Mouse (Mus musculus) left cerebral cortex, adult 11 months (tissue): ENCODE measurements at regions not wholly inside any gene's neighbourhood (a gene's known extent, or its start where the extent isn't known, plus 50 kb on each side); places are given as distances from the start of the nearest gene placed in this dataset.

Experiments used
- DNase-seq: peaks from one replicate; pipeline ENCODE4 v3.0.0; 2022; ENCODE audit warnings: low spot score

DNA sequence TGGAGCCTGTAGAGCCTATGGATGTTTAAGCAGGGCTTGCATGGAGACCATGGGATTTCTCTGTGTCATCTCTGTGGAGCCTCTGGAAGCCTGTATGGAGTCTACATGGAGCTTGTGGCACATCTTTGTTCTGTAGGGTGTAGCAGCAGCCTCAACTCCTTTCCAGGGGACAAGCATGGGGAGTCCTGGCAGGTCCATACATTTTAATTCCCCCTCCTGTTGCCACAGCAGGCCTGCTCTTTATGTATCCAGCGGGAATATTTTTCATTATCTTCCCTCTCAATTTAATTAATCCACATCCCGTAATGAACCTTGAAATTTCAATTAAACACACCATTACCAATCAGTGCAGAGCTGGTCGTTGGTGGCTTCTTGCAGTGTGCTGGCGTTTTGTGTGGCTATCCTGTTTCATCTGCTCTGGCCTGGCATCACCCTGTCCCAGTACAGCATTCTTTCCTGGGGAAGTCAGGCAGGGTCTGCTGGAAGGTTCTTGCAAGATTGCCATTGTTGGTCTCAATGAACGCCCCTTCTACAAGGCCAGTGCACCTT, 81.8 kb upstream of the Hdac4 start:
- DNase-seq: no peak

- DNase-seq: no peak
Observed at GRCm38 (mm10) chr1:92275388-92275787, 79.9 kb upstream of the Hdac4 start.

DNA sequence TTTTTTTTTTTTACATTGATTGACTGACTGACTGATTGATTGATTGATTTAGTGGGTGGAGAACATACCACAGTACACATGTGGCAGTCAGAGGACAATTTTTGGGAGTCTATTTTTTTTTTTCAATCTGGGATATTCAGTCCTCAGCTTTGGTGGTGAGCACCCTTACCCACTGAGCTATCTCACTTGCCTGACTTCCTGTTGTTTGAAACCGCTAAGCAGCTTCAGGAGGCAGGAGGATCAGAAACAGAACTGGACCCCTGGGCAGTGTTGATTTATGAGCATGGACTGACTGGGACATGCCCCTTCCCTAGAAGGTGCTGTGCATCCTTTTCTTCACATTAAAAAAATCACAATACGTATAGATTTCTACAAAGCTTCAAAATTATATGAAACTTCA, 78.3 kb upstream of the Hdac4 start:
- no peak for DNase-seq

- no peak for DNase-seq
Observed at GRCm38 (mm10) chr1:92271676-92272291, 76.3 kb upstream of the Hdac4 start.

- no peak for DNase-seq
Observed at GRCm38 (mm10) chr1:92270486-92271058, 75.1 kb upstream of the Hdac4 start.

DNA sequence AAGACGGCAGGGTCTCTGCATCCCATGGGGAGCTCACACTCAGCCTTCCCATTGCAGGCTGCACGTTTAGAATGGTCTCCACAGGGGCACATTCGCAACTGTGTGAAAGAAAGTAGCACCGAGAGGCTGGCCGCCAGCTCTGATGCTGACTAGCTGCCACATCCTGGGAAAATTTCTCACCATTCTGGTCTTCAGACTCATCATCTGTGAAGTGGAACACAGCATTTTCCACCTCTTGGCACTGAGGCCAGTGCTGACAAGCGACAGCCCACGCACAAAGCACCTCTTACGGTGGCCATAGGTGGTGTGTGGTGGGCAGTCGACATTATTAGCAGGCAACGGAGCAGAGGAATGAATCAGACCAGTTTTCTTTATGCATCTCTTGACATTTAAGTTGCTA, 74.0 kb upstream of the Hdac4 start:
- DNase-seq: no peak

GRCm38 (mm10) chr1:92264941-92265340, 69.4 kb upstream of the Hdac4 start:
- no peak for DNase-seq

- no peak for DNase-seq
Observed at GRCm38 (mm10) chr1:92259715-92260392, 64.4 kb upstream of the Hdac4 start.

GRCm38 (mm10) chr1:92258026-92258425, 62.5 kb upstream of the Hdac4 start:
- no peak for DNase-seq

DNA sequence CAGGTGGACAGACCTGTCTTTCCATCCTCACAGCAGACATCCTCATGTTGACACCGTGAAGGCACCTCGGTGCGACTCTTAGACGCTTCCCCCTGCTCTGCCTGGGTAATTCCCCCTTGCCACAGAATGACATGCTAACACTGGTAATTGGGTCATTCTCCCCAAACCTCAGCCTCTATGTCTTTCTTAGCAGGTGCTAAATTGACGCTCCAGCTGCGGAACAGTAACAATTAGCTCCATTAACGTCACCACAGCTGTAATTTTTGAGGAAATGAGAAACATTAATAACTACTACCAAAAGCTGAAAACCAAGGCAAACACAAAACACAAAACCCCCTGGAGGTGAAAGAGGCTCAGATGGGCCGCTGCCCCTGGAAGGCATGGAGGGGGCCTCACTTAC, 57.6 kb upstream of the Hdac4 start:
- DNase-seq: no peak

DNA sequence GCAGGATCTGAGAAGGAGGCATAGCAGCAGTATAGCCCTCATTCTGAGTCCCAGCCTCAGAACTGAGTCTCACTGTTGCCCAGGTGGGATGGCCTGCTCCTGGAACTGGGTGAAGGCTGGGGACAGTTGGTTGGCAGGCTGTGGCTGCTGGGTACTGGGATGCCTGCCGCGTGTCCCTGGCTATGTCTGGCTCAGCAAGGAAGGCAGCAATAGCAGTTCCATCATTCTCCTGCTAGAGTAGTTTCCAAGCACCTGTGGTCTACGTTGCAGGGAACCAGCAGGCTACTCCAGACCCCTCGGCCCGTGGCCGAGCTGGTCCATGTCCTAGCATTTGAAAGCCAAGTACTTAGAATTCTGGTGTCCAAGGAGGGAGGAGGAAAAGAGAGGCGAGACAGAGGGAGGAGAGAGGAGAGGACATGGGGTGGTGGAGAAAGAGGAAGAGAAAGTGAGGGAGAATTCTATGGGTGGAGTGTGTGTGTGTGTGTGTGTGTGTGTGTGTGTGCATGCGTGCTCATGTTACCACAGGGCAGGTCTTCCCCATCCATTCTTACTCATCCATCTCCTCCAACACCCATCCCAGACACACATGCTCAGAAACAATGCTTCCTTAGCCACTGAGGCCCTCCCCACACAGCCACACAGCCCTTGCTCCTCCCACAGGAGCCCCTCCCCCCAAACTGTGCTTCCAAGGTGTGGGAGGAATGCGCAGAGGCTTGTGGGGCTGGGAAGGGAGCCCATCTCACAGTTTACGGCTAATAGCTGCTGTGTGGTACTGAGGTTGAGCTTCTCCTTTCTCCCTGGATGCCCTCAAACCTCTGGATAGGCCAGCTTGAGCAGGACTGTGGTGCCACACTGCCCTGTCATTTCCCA, 55.3 kb upstream of the Hdac4 start:
- DNase-seq: no peak
